Mouse (Mus musculus) thymus, adult 2 months (tissue): ENCODE data around the gene Lyplal1. TPM values are rescaled to one million over a fixed set of nuclear protein-coding genes. Genes with fewer than 3 reads are reported as not detected.

Experiments
- DNase-seq: peaks from one replicate; pipeline ENCODE4 v3.0.0; 2021
- H3K27ac ChIP-seq: fragments of 200-500 bp; 2 replicates; pipeline ENCODE4 v1.5.1; 2012; ENCODE audit warnings: low read length, control low read depth; ENCODE audit not compliant: control insufficient read depth, insufficient read depth
- H3K27me3 ChIP-seq: fragments of 200-500 bp; 2 replicates; pipeline ENCODE4 v1.6.1; 2012; ENCODE audit warnings: mild to moderate bottlenecking, low read length, moderate library complexity, mixed read lengths; ENCODE audit not compliant: control insufficient read depth, insufficient read depth
- H3K36me3 ChIP-seq: fragments of 200-500 bp; 2 replicates; pipeline ENCODE4 v1.6.1; 2012; ENCODE audit warnings: mild to moderate bottlenecking, low read length, moderate library complexity; ENCODE audit not compliant: control insufficient read depth, insufficient read depth
- H3K4me1 ChIP-seq: fragments of 200-500 bp; replicated peaks from 2 replicates; pipeline ENCODE4 v1.6.1; 2012; ENCODE audit warnings: low read length; ENCODE audit not compliant: control insufficient read depth, insufficient read depth
- H3K4me3 ChIP-seq: fragments of 200-500 bp; 2 replicates; pipeline ENCODE4 v1.5.1; 2012; ENCODE audit warnings: mild to moderate bottlenecking, low read length, control low read depth, moderate library complexity; ENCODE audit not compliant: control insufficient read depth, insufficient read depth
- CTCF ChIP-seq: fragments of 200-500 bp; IDR thresholded peaks from 2 replicates; pipeline ENCODE4 v1.5.1; 2012; ENCODE audit warnings: mild to moderate bottlenecking, control low read depth, low read length, moderate library complexity, borderline replicate concordance; ENCODE audit not compliant: control insufficient read depth, poor library complexity, insufficient read depth; ENCODE audit errors: extremely low read depth
- POLR2A ChIP-seq: fragments of 200-500 bp; IDR thresholded peaks from 2 replicates; pipeline ENCODE4 v1.6.1; 2012; ENCODE audit warnings: mild to moderate bottlenecking, low read length, control low read depth, moderate library complexity; ENCODE audit not compliant: control insufficient read depth, poor library complexity, insufficient read depth; ENCODE audit errors: extremely low read depth
- WGBS: fragments of 180-500 bp; shearing (Covaris S2); methylation state at CpG from one replicate; pipeline ENCODE4 v1.1.7; 2018; 5-methylcytosine and 5-hydroxymethylcytosine counted together
- polyA plus RNA-seq: library from polyadenylated mRNA; depleted of rRNA; stranded (reverse); fragments of >200 nt; gene quantifications from 2 replicates; pipeline ENCODE4 v1.2.3, GENCODE M21; 2012

The Lyplal1 gene
- polyA plus RNA-seq, 1 experiment = 4.0 TPM

GRCm38 (mm10) chr1:186136636-186137380 lies 19.7 kb upstream of the Lyplal1 start:
- TF ChIP-seq POLR2A (no peak), CTCF (no peak)
- Histone ChIP-seq H3K27ac (no peak overlapping the region), H3K36me3 (no peaks in the 10 kb centered on the region), H3K4me1 (no peaks in the 10 kb centered on the region), H3K27me3 (no peaks in the 10 kb centered on the region), H3K4me3 (no peak overlapping the region)
- 63% methylated on average over 6 of the region's 6 CpGs for WGBS
- DNase-seq = no peak

- no peaks in the 10 kb centered on the region for H3K36me3 ChIP-seq
- H3K27ac ChIP-seq = no peak overlapping the region
- no peak for TF ChIP-seq CTCF
- no peak for TF ChIP-seq POLR2A
- no peaks in the 10 kb centered on the region for H3K27me3 ChIP-seq
- H3K4me1 ChIP-seq = no peaks in the 10 kb centered on the region
- no peak overlapping the region for H3K4me3 ChIP-seq
- no peak for DNase-seq
- 91% methylated on average over 3 of the region's 3 CpGs for WGBS
Measured at GRCm38 (mm10) chr1:186131465-186131864, 14.4 kb upstream of the Lyplal1 start.

- 92% methylated on average over 8 of the region's 8 CpGs for WGBS
- H3K4me1 ChIP-seq = no peaks in the 10 kb centered on the region
- no peak for DNase-seq
Measured at GRCm38 (mm10) chr1:186128940-186129339, 11.8 kb upstream of the Lyplal1 start.

GRCm38 (mm10) chr1:186126313-186126862 lies 9.3 kb upstream of the Lyplal1 start:
- Histone ChIP-seq H3K27me3 (no peaks in the 10 kb centered on the region), H3K4me1 (no peaks in the 10 kb centered on the region), H3K4me3 (no peak overlapping the region), H3K36me3 (no peaks in the 10 kb centered on the region), H3K27ac (no peak overlapping the region)
- TF ChIP-seq CTCF (no peak), POLR2A (no peak)
- DNase-seq = no peak
- 89% methylated on average over 6 of the region's 6 CpGs for WGBS

More at GRCm38 (mm10) chr1:186128940-186129339, 11.8 kb upstream of the Lyplal1 start:
- H3K36me3 ChIP-seq = no peaks in the 10 kb centered on the region
- H3K27ac ChIP-seq = no peak overlapping the region
- H3K27me3 ChIP-seq = no peaks in the 10 kb centered on the region
- H3K4me3 ChIP-seq = no peak overlapping the region
- TF ChIP-seq CTCF = no peak
- TF ChIP-seq POLR2A = no peak

GRCm38 (mm10) chr1:186123690-186124089 lies 6.6 kb upstream of the Lyplal1 start:
- H3K27me3 ChIP-seq = no peaks in the 10 kb centered on the region
- no peaks in the 10 kb centered on the region for H3K36me3 ChIP-seq
- H3K4me3 ChIP-seq = no peak overlapping the region
- H3K27ac ChIP-seq = no peak overlapping the region
- no peak for DNase-seq
- H3K4me1 ChIP-seq = no peaks in the 10 kb centered on the region
- TF ChIP-seq CTCF = no peak

- 68% methylated on average over 5 of the region's 5 CpGs for WGBS
- Histone ChIP-seq H3K27ac (no peak overlapping the region), H3K4me3 (no peak overlapping the region), H3K36me3 (no peaks in the 10 kb centered on the region), H3K4me1 (no peaks in the 10 kb centered on the region; the same call in 1 of the 2 replicates), H3K27me3 (no peaks in the 10 kb centered on the region)
- TF ChIP-seq POLR2A (no peak), CTCF (no peak)
- DNase-seq = no peak
Measured at GRCm38 (mm10) chr1:186119856-186120255, 2.7 kb upstream of the Lyplal1 start.
